Mouse (Mus musculus) C2C12 (cell line): ENCODE measurements at regions not wholly inside any gene's neighbourhood (a gene's known extent, or its start where the extent isn't known, plus 50 kb on each side); places are given as distances from the start of the nearest gene placed in this dataset.

Experiments
- H3K27me3 ChIP-seq: one replicate; pipeline ENCODE4 v1.6.1; 2011; ENCODE audit not compliant: control insufficient read depth, insufficient read depth, insufficient read length
- H3K36me3 ChIP-seq: one replicate; pipeline ENCODE4 v1.6.1; 2011; ENCODE audit not compliant: control insufficient read depth, insufficient read depth
- H3K4me3 ChIP-seq: one replicate; pipeline ENCODE4 v1.5.1; 2011; ENCODE audit warnings: mild to moderate bottlenecking, control low read depth; ENCODE audit not compliant: poor library complexity, insufficient read depth, severe bottlenecking
- H3K79me2 ChIP-seq: one replicate; pipeline ENCODE4 v1.6.1; 2011; ENCODE audit not compliant: control insufficient read depth, insufficient read depth
- H3K79me3 ChIP-seq: one replicate; pipeline ENCODE4 v1.6.1; 2011; ENCODE audit warnings: low read depth, control low read depth
- H3ac ChIP-seq: one replicate; pipeline ENCODE3; 2011; ENCODE audit warnings: low read depth; ENCODE audit not compliant: control insufficient read depth, insufficient read length
- CEBPB ChIP-seq: IDR thresholded peaks from one replicate; pipeline ENCODE4 v1.6.1; 2011; ENCODE audit warnings: low read depth, mild to moderate bottlenecking, control low read depth, moderate library complexity
- CTCF ChIP-seq: IDR thresholded peaks from one replicate; pipeline ENCODE4 v1.5.1; 2011; ENCODE audit not compliant: control insufficient read depth, insufficient read depth, insufficient read length
- FOSL1 ChIP-seq: IDR thresholded peaks from one replicate; pipeline ENCODE4 v1.8.0; 2011; ENCODE audit warnings: mild to moderate bottlenecking, low read length; ENCODE audit not compliant: poor library complexity, insufficient read depth, severe bottlenecking
- MAX ChIP-seq: IDR thresholded peaks from one replicate; pipeline ENCODE4 v1.6.1; 2011; ENCODE audit warnings: mild to moderate bottlenecking, control low read depth
- MYOD1 ChIP-seq: IDR thresholded peaks from one replicate; pipeline ENCODE4 v1.6.1; 2011; ENCODE audit warnings: low read depth; ENCODE audit not compliant: control insufficient read depth, insufficient read length
- MYOG ChIP-seq: IDR thresholded peaks from one replicate; pipeline ENCODE4 v1.6.1; 2011; ENCODE audit not compliant: control insufficient read depth, insufficient read length; ENCODE audit errors: extremely low read depth
- USF1 ChIP-seq: IDR thresholded peaks from one replicate; pipeline ENCODE4 v1.6.1; 2011; ENCODE audit warnings: low read depth, mild to moderate bottlenecking, control low read depth, moderate library complexity

GRCm38 (mm10) chr14:85965139-85965538 is 1175.9 kb downstream of the Diaph3 start:
- no peaks in the 10 kb centered on the region for H3K27me3 ChIP-seq
- H3K79me3 ChIP-seq: no peaks in the 10 kb centered on the region
- TF ChIP-seq CTCF (no peak), MYOD1 (no peak), MYOG (no peak), USF1 (no peak), CEBPB (no peak), FOSL1 (no peak), MAX (no peak)
- H3ac ChIP-seq: no peak overlapping the region
- H3K4me3 ChIP-seq: no peak overlapping the region
- no peaks in the 10 kb centered on the region for H3K36me3 ChIP-seq
- no peaks in the 10 kb centered on the region for H3K79me2 ChIP-seq

GRCm38 (mm10) chr14:85945707-85946313 is 1195.2 kb downstream of the Diaph3 start:
- no peaks in the 10 kb centered on the region for H3K36me3 ChIP-seq
- no peaks in the 10 kb centered on the region for H3K79me3 ChIP-seq

GRCm38 (mm10) chr14:85942792-85943191 is 1198.2 kb downstream of the Diaph3 start:
- Histone ChIP-seq H3K79me2 (no peaks in the 10 kb centered on the region), H3ac (no peak overlapping the region), H3K79me3 (no peaks in the 10 kb centered on the region), H3K4me3 (no peak overlapping the region), H3K27me3 (no peaks in the 10 kb centered on the region), H3K36me3 (no peaks in the 10 kb centered on the region)
- TF ChIP-seq MYOD1 (no peak), USF1 (no peak), CEBPB (no peak)

More at GRCm38 (mm10) chr14:85945707-85946313, 1195.2 kb downstream of the Diaph3 start:
- Histone ChIP-seq H3ac (no peak overlapping the region), H3K79me2 (no peaks in the 10 kb centered on the region), H3K27me3 (no peaks in the 10 kb centered on the region), H3K4me3 (no peak overlapping the region)
- TF ChIP-seq USF1 (no peak), MYOG (no peak), CEBPB (no peak), MYOD1 (no peak), FOSL1 (no peak), CTCF (no peak), MAX (no peak)

GRCm38 (mm10) chr14:85940585-85940984 is 1200.5 kb downstream of the Diaph3 start:
- TF ChIP-seq USF1 (no peak), FOSL1 (no peak), CTCF (no peak), MAX (no peak), CEBPB (no peak), MYOD1 (no peak)
- Histone ChIP-seq H3K79me3 (no peaks in the 10 kb centered on the region), H3K4me3 (no peak overlapping the region), H3K79me2 (no peaks in the 10 kb centered on the region), H3K27me3 (no peaks in the 10 kb centered on the region), H3ac (no peak overlapping the region), H3K36me3 (no peaks in the 10 kb centered on the region)

- H3K79me2 ChIP-seq: no peaks in the 10 kb centered on the region
- H3ac ChIP-seq: no peak overlapping the region
- no peaks in the 10 kb centered on the region for H3K27me3 ChIP-seq
- no peak overlapping the region for H3K4me3 ChIP-seq
- TF ChIP-seq FOSL1 (no peak), USF1 (no peak), MAX (no peak), CTCF (no peak), CEBPB (no peak), MYOG (no peak), MYOD1 (no peak)
- no peaks in the 10 kb centered on the region for H3K36me3 ChIP-seq
- H3K79me3 ChIP-seq: no peaks in the 10 kb centered on the region
Measured at GRCm38 (mm10) chr14:85935091-85935490, 1205.9 kb downstream of the Diaph3 start.

- H3K79me3 ChIP-seq: no peaks in the 10 kb centered on the region
- no peaks in the 10 kb centered on the region for H3K36me3 ChIP-seq
- no peaks in the 10 kb centered on the region for H3K79me2 ChIP-seq
- TF ChIP-seq FOSL1 (no peak), MYOD1 (no peak), USF1 (no peak), MAX (no peak), CEBPB (no peak), MYOG (no peak), CTCF (no peak)
- no peak overlapping the region for H3ac ChIP-seq
- H3K27me3 ChIP-seq: no peaks in the 10 kb centered on the region
- no peak overlapping the region for H3K4me3 ChIP-seq
Measured at GRCm38 (mm10) chr14:85930387-85930786, 1210.6 kb downstream of the Diaph3 start.
